In the genomic region with DNA sequence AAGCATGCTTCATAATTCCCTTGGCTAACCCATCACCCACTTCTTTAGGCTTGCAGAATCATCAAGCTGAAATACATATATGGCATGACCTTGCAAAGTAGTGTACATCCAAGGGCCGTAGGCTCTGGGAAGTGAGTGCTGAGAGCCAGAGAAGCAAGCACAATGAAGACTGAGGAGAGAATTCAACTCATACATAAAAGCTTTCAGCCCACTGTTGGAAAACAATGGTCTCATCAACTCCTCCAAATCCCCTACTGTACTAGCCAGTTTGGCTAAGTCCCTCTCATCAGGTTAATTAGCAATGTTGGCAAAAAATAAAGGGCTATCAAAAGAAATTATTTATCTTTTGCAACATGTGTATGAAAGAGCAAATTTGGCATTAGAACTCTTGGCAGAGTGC, we compare ENCODE assay signal across 34 mouse cellular contexts. TPM values are rescaled to one million over a fixed set of nuclear protein-coding genes. Genes with fewer than 3 reads are reported as not detected.
"Had no signal": no experiment of that assay in that cellular context is flagged by ENCODE, and none has a peak within 500 bp of the region (broad histone marks: within the 10 kb centered on the region; RNA-seq: fewer than 3 reads in every experiment).

No protein-coding gene starts in this region.

- H3K4me1 ChIP-seq: heart, embryonic 13.5 days; heart, embryonic 15.5 days; hindbrain, embryonic 13.5 days; hindbrain, embryonic 15.5 days; liver, embryonic 13.5 days had no signal

- H3K27me3 ChIP-seq: heart, embryonic 13.5 days; heart, embryonic 15.5 days; hindbrain, embryonic 13.5 days; hindbrain, embryonic 15.5 days; kidney, embryonic 15.5 days; limb, embryonic 12.5 days; liver, embryonic 13.5 days had no signal

- H3K9ac ChIP-seq: heart, embryonic 13.5 days; heart, embryonic 15.5 days; hindbrain, embryonic 13.5 days; hindbrain, embryonic 15.5 days; kidney, embryonic 15.5 days; limb, embryonic 12.5 days; liver, embryonic 13.5 days had no signal

- DNase-seq: gastrocnemius, adult 2 months; gastrocnemius, postnatal 10 days; gastrocnemius, postnatal 25 days; heart, adult 11 months; heart, adult 2 months; heart, postnatal 14 days; heart, postnatal 36 days; kidney, adult 11 months; kidney, adult 2 months; kidney, adult 9 months; kidney, postnatal 25 days; kidney, postnatal 4 days; liver; liver, embryonic 13.5 days had no signal

- H3K4me2 ChIP-seq: heart, embryonic 11.5 days; heart, embryonic 13.5 days; heart, embryonic 15.5 days; hindbrain, embryonic 13.5 days; hindbrain, embryonic 15.5 days; kidney, embryonic 15.5 days; limb, embryonic 12.5 days; liver, embryonic 11.5 days; liver, embryonic 13.5 days had no signal

- ATAC-seq: hindbrain, postnatal 0 days; intestine, embryonic 16.5 days had no signal

- H3K9me3 ChIP-seq: heart, embryonic 13.5 days; heart, embryonic 15.5 days; hindbrain, embryonic 13.5 days; hindbrain, embryonic 15.5 days; kidney, embryonic 15.5 days; limb, embryonic 10.5 days; limb, embryonic 12.5 days; liver, embryonic 13.5 days had no signal

- H3K4me3 ChIP-seq: gastrocnemius, adult 2 months; heart, adult 2 months; heart, embryonic 13.5 days; heart, embryonic 15.5 days; hindbrain, embryonic 13.5 days; hindbrain, embryonic 15.5 days; kidney, embryonic 15.5 days; layer of hippocampus, adult 2 months; left cerebral cortex, adult 2 months; limb, embryonic 10.5 days; limb, embryonic 12.5 days; liver, embryonic 13.5 days had no signal

- H3K27ac ChIP-seq: gastrocnemius, adult 2 months; heart, adult 2 months; heart, embryonic 13.5 days; heart, embryonic 15.5 days; hindbrain, embryonic 13.5 days; hindbrain, embryonic 15.5 days; hindbrain, postnatal 0 days; kidney, embryonic 15.5 days; kidney, postnatal 0 days; layer of hippocampus, adult 2 months; left cerebral cortex, adult 2 months; limb, embryonic 10.5 days; limb, embryonic 12.5 days; liver, embryonic 13.5 days had no signal

- H3K36me3 ChIP-seq: heart, embryonic 13.5 days; heart, embryonic 15.5 days; hindbrain, embryonic 13.5 days; hindbrain, embryonic 15.5 days; kidney, embryonic 15.5 days; limb, embryonic 10.5 days; limb, embryonic 12.5 days; liver, embryonic 13.5 days had no signal

RNA-seq across cellular contexts. Expression of a gene that starts 22.6 kb away (rescaled TPM):
- total RNA-seq: gastrocnemius, adult 2 months; gastrocnemius, postnatal 10 days; gastrocnemius, postnatal 25 days; gastrocnemius, postnatal 4 days; heart, adult 2 months; heart, postnatal 14 days; heart, postnatal 36 days; hematopoietic stem cell, adult 5-6 weeks had no signal
- polyA plus RNA-seq: heart, adult 2 months; heart, embryonic 11.5 days; heart, embryonic 13.5 days; heart, embryonic 15.5 days; heart, postnatal 0 days; hindbrain, embryonic 11.5 days; intestine, embryonic 14.5 days; kidney, adult 2 months; kidney, embryonic 15.5 days; kidney, postnatal 0 days; limb, embryonic 10.5 days; limb, embryonic 12.5 days; limb, embryonic 14.5 days; liver, embryonic 11.5 days; liver, embryonic 13.5 days had no signal

RNA-seq across cellular contexts. Expression of a gene that starts 22.6 kb away (rescaled TPM):
- total RNA-seq: gastrocnemius, adult 2 months; gastrocnemius, postnatal 10 days; gastrocnemius, postnatal 25 days; gastrocnemius, postnatal 4 days; heart, adult 2 months; heart, postnatal 14 days; heart, postnatal 36 days; hematopoietic stem cell, adult 5-6 weeks had no signal
- polyA plus RNA-seq: heart, adult 2 months; heart, embryonic 13.5 days; heart, embryonic 15.5 days; heart, postnatal 0 days; intestine, embryonic 14.5 days; intestine, embryonic 16.5 days; kidney, adult 2 months; kidney, embryonic 15.5 days; limb, embryonic 10.5 days; liver, embryonic 11.5 days; liver, embryonic 13.5 days had no signal
